Mouse (Mus musculus) thymus, adult 2 months (tissue): ENCODE results near the gene Slc38a10.

Source experiments
- CTCF ChIP-seq: fragments of 200-500 bp; IDR thresholded peaks from 2 replicates; pipeline ENCODE4 v1.5.1; 2012; ENCODE audit warnings: mild to moderate bottlenecking, control low read depth, low read length, moderate library complexity, borderline replicate concordance; ENCODE audit not compliant: control insufficient read depth, poor library complexity, insufficient read depth; ENCODE audit errors: extremely low read depth
- POLR2A ChIP-seq: fragments of 200-500 bp; IDR thresholded peaks from 2 replicates; pipeline ENCODE4 v1.6.1; 2012; ENCODE audit warnings: mild to moderate bottlenecking, low read length, control low read depth, moderate library complexity; ENCODE audit not compliant: control insufficient read depth, poor library complexity, insufficient read depth; ENCODE audit errors: extremely low read depth

DNA sequence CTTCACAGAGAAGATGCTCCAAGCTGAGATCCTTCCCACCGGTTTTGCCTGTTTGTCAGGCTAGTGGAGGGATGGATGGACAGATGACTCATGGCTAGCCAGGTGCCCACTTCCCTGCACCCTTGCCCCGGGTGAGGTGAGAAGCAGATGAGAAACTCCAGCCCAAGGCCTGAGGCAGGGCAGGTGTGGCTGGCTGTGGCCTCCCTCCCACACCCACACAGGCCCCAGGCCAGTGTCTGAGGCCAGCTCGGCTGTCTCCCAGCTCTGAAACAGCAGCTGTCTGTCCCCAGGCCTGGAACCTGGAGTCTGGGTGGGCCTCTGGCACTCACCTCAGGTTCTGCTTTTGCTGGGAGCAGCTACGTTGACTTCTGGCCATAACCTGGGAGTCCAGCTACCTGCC lies 24.8 kb upstream of the Slc38a10 start:
- TF ChIP-seq POLR2A (no peak), CTCF (no peak)
